Mouse (Mus musculus): ENCODE results near the gene Rbfox3.

- TF ChIP-seq CTCF (IDR thresholded peaks at IDR 0.05; ENCODE audit: low read depth) = no peak
- no peak for TF ChIP-seq EP300 (IDR thresholded peaks at IDR 0.05; ENCODE audit: low read depth)
Observed at GRCm38 (mm10) chr11:118459051-118459450, 452.3 kb downstream of the Rbfox3 start.

Data from liver, embryonic 14.5 days (tissue).